Mouse (Mus musculus): ENCODE measurements around the gene Ppp1r11.

- TF ChIP-seq CTCF (IDR thresholded peaks at IDR 0.05; ENCODE audit: low read depth) (no peak), EP300 (IDR thresholded peaks at IDR 0.05; ENCODE audit: low read depth) (no peak)
Observed at GRCm38 (mm10) chr17:36908235-36908634, 43.3 kb downstream of the Ppp1r11 start.

Measured in liver, embryonic 14.5 days (tissue).